Mouse (Mus musculus) layer of hippocampus, postnatal 14 days (tissue): Measurements from ENCODE around the gene Nck1. TPM values are rescaled to one million over a fixed set of nuclear protein-coding genes. Genes with fewer than 3 reads are reported as not detected.

ENCODE experiments used
- DNase-seq, 2 experiments: peaks; one replicate each; pipeline ENCODE4 v3.0.0; 2021 to 2022; ENCODE audit warnings: low spot score in 2 of 2, mixed read lengths in 1 of 2
- long read RNA-seq, 2 experiments: library from polyadenylated mRNA; stranded (forward); transcript quantifications; one replicate each; pipeline ENCODE4 v2.0.0; 2021
- total RNA-seq, 2 experiments: library from RNA; stranded (reverse); gene quantifications; 2 replicates each; pipeline ENCODE4 v1.2.3; 2021

Gene Nck1
- total RNA-seq, result 10 to 100 TPM; 26.5 to 29.4 TPM
- long read RNA-seq, experiment 1, full-length matches to known transcripts, result 5 of 7 reads
- long read RNA-seq, experiment 1, partial matches to known transcripts, result 0 of 7 reads
- long read RNA-seq, experiment 1, other reads (novel, unspliced or antisense), result 2 of 7 reads
- long read RNA-seq, experiment 2, full-length matches to known transcripts, result 13 of 16 reads
- long read RNA-seq, experiment 2, partial matches to known transcripts, result 1 of 16 reads
- long read RNA-seq, experiment 2, other reads (novel, unspliced or antisense), result 2 of 16 reads

GRCm38 (mm10) chr9:100545715-100546593, at the start of gene Nck1:
TSS of gene Nck1 (minus strand) at chr9:100546134.
- DNase-seq, result peak; percentile 99 to 100

GRCm38 (mm10) chr9:100590462-100590861, 44.5 kb upstream of the Nck1 start:
- no peak for DNase-seq

- no peak for DNase-seq
These were observed 38.1 kb upstream of the Nck1 start for GRCm38 (mm10) chr9:100584031-100584430.

GRCm38 (mm10) chr9:100582883-100583575, 37.1 kb upstream of the Nck1 start:
- DNase-seq, result no peak

GRCm38 (mm10) chr9:100581543-100582492, 35.9 kb upstream of the Nck1 start:
- no peak for DNase-seq

GRCm38 (mm10) chr9:100580196-100580740, 34.3 kb upstream of the Nck1 start:
- DNase-seq, result no peak

- DNase-seq, result no peak
These were observed 28.0 kb upstream of the Nck1 start for GRCm38 (mm10) chr9:100573942-100574341.

GRCm38 (mm10) chr9:100573300-100573699, 27.4 kb upstream of the Nck1 start:
- DNase-seq, result peak in 1 of 2 experiments; percentile 25

GRCm38 (mm10) chr9:100571511-100571910, 25.6 kb upstream of the Nck1 start:
- DNase-seq, result no peak

- DNase-seq, result peak; percentile 20 to 42
These were observed 24.8 kb upstream of the Nck1 start, which contains the start of gene Slc35g2 for GRCm38 (mm10) chr9:100570626-100571233. TSS of gene Slc35g2 (minus strand) at chr9:100571090.

- DNase-seq, result peak; percentile 17 to 25
These were observed 24.1 kb upstream of the Nck1 start for GRCm38 (mm10) chr9:100569798-100570625.

- DNase-seq, result peak in 1 of 2 experiments; percentile 10
These were observed 14.4 kb upstream of the Nck1 start for GRCm38 (mm10) chr9:100560251-100560890.

- DNase-seq, result peak in 1 of 2 experiments; percentile 41
These were observed 13.1 kb upstream of the Nck1 start for GRCm38 (mm10) chr9:100558991-100559390.

GRCm38 (mm10) chr9:100558023-100558573, 12.2 kb upstream of the Nck1 start:
- peak in 1 of 2 experiments; percentile 13 for DNase-seq

- no peak for DNase-seq
These were observed 9.8 kb upstream of the Nck1 start for GRCm38 (mm10) chr9:100555686-100556085.

GRCm38 (mm10) chr9:100548313-100548712, 2.4 kb upstream of the Nck1 start:
- DNase-seq, result no peak

GRCm38 (mm10) chr9:100546594-100546910, 618 bp upstream of the Nck1 start:
- no peak for DNase-seq
